Mouse (Mus musculus) left cerebral cortex, adult 8-10 months (tissue): Measurements from ENCODE around the gene Hbs1l. TPM values are rescaled to one million over a fixed set of nuclear protein-coding genes. Genes with fewer than 3 reads are reported as not detected.

Source experiments
- DNase-seq, 2 experiments: peaks; one replicate each; pipeline ENCODE4 v3.0.0; 2022; ENCODE audit warnings: low spot score in 2 of 2
- total RNA-seq, 4 experiments: library from RNA; stranded (reverse); gene quantifications; 2 replicates each; pipeline ENCODE4 v1.2.4; 2022

Hbs1l gene
- total RNA-seq, 4 experiments from 2014 or later, result 57.9 to 61.9 (median 59.0) TPM

DNA sequence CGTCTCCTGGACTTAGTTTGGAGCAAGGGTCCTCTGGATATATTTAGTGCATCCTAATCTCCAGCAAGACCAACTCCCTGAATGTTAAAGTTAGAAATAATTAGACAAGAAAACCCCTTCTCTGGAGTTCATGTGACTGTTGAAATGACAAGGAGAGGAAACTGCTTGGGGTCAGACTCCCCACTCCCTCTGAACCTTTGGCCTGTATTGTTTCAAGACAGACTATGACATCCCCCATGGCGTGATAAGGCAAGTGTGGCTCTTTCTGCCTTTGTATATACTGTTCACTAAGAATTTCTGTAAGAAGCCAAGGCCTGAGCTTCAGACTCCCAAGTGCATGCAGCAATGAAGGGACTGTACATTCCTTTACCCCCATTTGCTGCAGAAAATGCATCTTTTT lies 104.7 kb downstream of the Hbs1l start:
- no peak for DNase-seq

DNA sequence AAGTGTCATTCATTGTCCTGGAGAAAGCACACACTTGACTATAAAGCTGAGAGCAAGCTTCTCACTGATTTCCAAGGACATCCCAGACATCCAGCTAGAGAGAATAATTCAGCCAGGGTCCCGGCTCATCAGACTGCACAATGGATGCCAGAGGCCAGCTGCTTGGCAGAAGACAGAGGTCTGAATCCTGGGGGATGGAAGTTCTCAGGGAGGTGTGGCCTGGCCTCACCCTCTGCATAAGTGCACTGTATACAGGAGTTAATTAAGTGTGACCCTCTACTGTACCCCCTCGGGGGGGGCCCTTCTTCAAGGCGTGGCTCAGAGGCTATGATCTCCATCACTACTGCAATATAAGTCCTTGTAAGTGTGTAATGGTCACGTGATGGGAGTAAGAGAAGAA lies 105.5 kb downstream of the Hbs1l start:
- DNase-seq, result no peak

DNA sequence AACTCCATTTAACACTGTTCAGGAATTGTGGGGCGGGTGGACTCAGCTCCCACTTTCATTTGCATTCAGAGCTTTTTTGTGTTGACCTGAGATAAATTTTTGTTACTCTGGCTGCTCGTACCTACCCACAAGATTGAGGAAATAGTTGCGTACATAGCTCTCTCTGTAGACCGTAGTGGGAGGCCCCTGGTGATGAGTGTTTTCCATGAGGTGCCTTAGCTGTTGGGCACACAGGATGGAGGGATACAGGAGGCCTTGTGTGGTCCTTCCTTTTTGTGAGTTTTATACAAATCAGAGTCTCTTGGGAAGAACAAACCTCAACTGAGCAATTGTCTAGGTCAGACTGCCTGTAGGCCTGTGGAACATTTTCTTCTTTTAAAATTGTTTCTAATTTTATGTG lies 109.0 kb downstream of the Hbs1l start:
- DNase-seq, result no peak

DNA sequence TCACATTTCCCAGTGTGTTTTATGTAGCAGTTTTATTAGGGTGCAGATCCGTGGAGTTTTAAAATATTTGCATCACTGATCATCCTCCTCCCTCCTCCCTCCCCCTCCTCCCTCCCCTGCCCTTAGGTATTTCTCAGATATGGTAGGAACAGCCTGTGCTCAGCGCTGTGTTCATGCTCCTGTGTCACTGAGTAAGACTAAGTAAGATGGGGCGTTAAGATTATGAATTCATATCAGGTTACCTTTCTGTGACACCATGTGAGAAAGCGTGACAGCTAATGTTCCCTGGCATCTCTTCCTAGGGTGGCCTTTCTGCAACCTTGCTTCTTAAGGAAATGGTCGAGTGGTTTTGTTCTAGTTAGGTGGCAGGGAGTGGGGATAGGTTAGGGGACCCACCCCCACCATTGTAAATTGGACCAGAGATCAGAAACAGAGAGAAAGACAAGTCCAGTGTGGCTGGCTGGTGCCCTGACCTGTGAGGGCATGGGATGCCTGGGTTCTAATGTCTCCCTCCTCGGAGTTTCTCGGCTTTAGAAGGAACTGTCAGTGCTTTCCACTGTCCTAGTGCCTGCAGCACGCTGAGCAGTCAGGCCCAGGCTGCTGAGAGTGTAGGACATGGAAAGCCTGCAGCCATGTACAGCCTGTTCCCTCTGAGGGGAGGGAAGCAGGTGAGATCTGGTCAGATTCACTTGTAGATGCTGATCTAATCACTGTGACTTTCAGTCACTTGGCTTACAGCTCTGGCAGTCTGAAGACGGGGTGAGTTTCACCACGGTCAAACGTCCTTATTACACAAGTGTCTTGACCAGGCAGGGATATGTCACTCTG lies 110.1 kb downstream of the Hbs1l start:
- no peak for DNase-seq

DNA sequence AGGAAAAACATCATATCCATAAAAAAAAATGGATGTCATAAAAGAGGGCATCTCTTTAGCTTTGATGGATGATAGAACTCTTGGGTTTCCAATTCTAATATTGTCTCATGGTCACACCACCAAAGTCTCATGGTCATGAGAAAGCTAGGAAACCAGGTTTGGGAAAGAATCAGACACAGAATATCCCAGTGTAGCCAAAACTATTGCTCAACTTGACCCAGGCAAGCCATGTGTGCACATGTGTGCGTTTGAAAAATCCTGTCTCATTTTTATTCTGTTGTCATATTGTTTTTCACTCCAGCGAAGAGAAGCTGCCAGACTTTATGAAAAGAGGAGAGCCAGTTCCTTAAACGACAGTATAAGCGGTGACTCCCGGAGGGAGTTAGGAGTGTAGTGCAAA lies 114.9 kb downstream of the Hbs1l start:
- no peak for DNase-seq

DNA sequence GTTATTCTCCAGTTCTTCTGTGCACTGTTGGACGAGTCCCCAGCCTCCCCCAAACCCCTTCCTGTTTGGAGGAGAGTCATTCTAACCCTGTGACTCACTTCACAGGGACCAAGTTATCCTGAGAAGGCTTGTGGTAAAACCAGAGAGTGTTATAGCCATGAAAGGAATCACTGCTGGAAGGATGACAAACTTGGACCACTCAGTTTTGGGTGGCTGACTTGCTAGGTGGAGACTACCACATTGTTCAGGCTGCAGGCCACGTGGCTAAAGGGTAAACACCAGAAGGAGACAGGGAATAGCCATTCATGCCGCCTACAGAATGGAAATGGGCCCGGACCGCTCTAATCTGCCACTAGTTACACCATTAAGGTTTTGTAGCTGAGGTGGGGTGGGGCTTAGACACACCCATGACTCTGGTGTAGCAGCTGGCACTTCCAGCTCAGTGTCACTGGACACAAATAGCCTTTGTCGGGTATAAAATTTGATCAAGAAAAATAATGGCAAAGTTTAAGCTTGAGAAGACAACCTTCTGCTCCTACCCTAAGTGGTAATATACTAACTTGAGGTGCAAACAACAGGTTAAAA lies 115.9 kb downstream of the Hbs1l start:
- DNase-seq, result no peak

DNA sequence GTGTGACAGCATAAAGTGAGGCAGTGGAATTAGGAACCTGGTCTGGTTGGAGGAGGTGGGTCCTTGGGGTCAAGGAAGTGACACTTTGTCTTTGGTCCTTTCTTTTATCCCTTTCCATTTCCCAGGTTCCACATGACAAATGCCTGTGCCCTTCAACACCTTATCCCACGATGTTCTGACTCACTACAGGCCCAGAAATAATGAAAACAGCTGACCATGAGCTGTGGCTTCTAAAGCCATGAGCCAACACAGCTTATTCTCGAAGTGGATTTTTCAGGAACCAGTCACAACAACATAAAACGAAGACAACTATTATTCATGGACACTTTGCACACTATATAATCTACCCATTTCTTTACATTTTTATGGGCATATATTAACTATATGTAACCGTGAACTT lies 119.3 kb downstream of the Hbs1l start:
- no peak for DNase-seq

DNA sequence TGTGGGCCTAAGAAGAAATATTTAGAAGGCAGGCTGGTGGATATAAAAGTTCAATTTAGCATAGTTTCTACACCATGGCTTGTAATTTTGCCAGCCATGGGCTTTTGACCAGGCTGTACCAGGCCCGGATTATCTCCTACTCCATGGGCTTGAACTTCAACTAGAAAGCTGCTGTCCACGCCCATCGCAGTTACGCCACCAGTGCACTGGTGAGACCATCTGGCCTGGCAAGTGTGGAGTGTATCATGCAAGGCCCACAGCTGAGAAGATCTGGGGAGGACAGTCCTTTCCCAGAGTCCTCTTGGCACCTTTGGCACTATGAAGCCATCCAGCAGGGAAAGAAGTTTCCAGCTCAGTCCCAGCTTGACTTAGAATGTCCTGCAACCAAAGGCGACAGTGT lies 120.4 kb downstream of the Hbs1l start:
- no peak for DNase-seq

Other genes starting within 250 kb of the Hbs1l start
- gene Myb, start 135.0 kb upstream of the Hbs1l start, total RNA-seq, result under 1 TPM; 0.22 to 0.50 (median 0.31) TPM
- gene Aldh8a1, start 81.3 kb downstream of the Hbs1l start, total RNA-seq, result under 1 TPM in 3 of 4 experiments, not detected in 1; 0.14 to 0.30 (median 0.23) TPM